Mouse (Mus musculus) spleen, adult 18-20 months (tissue): ENCODE measurements around the gene Fndc3a.

Source experiments
- DNase-seq, 2 experiments: peaks; one replicate each; pipeline ENCODE4 v3.0.0; 2022; ENCODE audit warnings: mixed read lengths in 2 of 2

The Fndc3a gene

DNA sequence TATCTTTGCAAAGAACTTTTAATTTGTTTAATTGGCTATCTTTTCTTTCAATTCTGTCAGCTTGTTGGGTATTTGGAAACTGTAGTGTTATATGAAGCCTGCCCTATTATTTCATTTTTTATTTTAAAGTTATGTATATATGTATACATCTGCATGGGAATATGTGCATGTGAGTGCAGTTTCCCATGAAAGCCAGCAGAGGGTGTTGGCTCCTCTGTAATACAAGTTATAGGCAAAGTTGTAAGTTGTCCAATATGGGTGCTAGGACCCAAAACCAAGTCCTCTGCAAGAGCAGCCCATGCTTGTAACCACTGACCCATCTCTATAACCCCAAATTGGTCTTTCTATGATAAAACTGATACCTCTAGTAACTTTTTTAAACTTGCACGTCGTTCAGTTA is 38.8 kb downstream of the Fndc3a start:
- no peak for DNase-seq

DNA sequence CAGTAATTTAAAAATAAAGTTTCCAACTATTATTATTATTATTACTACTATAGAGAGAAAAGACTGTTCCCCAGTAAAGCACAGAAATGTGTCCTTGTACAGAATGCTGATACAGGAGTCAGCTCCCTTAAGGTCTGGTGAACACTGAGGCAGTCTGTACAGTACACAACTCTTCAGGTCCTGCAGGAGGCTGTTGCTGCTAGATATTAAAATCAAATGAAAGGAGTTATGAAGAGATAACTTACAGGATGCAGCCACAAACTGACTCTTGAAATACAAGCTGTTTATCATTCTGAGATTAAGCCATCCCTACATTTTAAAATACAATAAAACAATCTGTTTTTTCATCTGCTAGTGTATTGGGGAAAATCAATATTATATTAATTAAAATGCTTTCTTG is 60.5 kb downstream of the Fndc3a start:
- no peak for DNase-seq

DNA sequence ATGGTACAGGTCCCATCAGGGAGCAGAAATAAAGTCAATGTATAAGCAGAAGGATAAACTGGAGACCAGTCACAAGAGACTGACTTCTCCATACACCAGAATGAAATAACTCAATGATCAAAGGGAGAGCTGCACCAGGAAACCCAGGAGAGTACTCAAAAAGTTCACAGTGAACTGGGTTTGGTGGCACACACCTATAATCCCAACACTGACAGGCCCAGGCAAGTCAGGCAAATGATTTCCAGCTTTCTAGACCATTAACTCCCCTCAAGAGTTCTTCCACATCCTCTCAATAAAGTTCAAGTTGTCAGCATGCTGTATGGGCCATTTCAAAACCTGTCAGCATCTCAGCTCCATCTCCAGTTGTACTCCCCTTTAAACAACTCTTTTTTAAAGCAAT is 64.3 kb downstream of the Fndc3a start:
- DNase-seq = no peak

DNA sequence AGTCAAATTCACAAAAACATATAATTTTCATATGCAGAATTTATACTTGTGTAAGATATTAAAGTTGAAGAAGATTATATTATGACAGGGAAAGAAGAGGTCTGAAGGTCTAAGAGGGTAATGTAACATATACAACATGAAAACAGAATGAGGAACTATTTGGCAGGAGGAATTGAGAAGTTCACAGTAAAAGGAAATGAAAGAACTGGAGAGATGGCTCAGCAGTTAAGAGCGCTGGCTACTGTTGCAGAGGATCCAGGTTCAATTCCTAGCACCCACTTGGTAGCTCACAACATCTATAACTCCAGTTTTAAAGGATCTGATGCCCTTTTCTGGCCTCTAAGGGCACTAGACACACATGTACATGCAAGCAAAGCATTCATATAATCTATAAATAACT is 65.2 kb downstream of the Fndc3a start:
- DNase-seq = no peak

DNA sequence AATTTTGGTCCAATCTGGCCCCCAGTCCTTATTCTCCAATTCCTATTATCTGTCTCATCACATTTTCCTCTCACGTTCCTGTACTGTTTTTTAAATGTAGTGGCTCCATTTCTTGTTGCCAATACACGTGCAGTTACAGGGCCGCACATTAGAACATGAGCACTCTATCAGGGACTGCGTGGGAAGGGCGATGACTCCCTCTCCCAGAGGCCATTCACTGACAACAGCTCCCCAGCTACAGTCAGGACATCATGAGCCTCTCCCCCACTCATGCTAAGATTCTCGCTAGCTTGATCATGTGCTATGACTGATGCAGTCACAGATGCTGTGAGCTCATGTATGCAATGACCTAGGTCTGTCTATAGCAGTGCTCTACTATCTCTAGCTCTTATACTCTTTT is 71.3 kb downstream of the Fndc3a start:
- no peak for DNase-seq

DNA sequence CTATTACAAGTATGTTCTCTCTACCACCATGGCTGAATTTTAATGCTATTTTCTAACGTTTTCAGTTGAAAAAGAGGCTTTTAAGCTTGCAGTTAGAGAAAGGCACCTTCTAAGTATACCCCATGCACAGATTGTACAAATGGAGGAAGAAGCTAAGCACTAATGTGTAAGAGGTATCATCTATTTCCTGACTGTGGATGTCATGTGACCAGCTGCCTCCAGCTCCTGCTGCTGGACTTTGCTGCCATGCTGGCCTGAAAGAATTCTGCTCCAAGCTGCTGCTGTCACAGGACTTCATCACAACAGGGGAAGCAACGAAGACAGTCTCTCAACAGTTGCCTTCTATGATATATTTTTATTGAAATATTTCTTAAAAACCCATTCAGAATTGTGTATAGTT is 76.2 kb downstream of the Fndc3a start:
- DNase-seq = no peak

DNA sequence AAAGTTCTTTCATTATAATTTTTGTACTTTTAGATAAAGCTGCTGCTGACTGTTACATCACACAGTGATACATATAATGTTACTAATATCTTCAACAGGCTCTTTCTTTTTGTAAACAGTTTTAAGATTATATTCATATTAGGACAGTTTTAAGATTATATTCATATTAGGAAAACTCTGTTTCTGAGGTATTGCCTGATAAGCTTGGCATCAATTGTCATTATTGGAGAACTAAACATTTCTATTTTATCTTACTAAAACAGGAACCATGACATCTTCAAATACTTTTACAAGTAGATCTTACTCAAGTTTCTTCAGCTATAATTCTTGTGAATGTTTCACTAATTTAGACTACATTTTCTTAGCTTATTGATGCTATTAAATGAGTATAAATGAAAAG is 84.4 kb downstream of the Fndc3a start:
- no peak for DNase-seq

DNA sequence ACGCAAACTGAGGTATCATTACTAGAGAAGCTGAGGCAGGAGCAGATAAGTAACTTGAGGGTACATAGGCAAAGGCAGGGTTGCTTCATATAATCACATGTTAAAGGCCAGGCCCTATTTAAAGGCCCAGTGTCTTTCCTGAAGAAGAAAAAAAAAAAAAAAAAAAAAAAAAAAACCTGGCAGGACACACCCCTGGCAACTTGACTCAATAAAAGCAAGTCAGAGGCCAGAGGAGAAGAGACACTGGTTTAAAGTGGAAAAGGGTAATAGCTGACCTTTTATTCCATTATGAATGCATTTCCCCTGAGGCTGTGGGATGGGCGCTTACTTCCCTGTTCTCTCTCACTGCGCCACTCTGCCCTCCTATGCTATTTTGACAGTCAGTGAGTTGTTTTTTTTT is 105.7 kb downstream of the Fndc3a start:
- DNase-seq = no peak

DNA sequence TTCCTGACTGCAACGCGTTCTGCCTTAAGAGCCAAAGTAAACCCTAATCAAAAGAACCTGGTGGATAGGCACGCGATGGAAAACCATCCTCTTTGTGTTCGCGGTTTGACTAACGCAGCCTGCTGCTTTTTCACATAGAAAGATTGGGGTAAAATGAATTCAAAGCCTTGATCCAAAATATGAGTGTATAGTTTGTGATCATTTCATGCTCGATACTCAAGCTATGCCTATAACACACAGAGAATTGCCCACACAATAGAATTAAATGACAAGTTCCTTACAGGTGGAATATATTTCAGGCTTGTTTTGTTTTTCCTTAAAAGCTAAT is 106.6 kb downstream of the Fndc3a start:
- no peak for DNase-seq

DNA sequence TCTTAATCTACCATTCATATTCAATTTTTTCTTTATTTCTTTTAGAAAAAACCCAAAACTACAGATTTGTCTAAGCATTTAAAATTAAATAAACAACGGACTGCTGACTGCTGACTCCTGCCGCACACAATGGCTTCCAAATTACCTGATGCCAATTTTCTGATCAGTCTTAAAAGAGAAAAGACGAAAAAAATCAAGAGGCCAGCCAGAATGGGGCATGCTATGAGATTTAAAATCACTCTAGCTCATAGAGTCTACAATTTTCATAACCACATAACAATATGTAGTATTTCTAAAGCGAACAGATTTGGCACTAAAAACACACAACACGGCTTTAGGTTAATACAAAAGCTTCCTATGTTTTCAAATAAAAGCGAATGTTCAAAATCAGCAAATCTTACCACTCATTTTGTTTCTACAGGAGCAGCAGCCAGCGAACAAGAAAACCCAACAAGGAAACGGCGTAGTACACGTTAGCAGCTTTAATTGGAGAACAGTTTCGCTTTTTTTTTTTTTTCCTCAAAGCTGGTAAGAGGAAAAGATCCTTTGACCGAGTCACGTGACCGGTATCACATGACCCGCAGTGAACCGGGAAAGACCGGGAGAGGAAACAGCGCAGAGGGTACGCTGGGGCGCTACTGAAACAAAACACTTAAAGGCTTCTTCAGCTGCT is 107.1 kb downstream of the Fndc3a start:
- DNase-seq = peak; percentile 71 to 75

DNA sequence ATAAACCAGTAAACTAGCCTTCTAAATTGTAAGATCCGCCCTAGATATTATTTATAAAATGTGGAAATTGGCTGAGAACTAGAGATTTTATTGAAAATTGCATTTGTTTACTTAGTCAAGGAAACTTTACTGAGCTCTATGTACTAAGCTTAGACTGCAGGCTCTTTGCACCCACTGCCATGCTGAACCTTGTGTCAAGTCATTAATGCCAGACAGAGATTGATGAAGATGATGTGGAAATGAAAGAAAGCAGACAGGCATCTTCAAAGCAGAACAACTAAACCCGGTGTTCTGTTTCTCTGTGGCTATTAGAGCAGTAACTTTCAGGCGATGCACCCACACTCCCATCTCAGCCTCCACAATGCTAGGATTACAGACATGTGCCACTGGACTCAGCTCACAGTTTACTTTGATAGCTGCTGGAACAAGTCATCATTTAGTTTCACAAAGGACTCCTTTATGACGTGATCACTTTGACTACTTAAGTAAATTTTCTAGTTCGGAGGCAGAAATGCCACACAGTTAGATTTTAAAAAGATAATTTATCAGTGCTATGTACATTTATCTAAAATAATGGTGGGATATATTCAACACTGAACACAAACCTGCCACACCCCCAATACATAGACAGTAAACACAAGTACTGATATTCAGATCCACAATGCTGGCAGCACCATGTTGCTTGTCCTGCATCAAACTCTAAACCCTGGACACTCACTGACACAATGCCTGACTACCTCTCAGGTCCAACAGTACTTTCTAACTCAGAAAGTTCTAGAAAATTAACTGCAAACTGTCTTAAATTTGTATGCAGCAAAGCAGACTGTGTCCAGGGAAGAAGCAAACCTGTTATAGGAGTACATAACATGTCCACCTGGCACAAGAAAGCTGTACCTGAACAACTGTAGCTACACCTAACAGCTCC is 108.2 kb downstream of the Fndc3a start:
- DNase-seq = no peak

DNA sequence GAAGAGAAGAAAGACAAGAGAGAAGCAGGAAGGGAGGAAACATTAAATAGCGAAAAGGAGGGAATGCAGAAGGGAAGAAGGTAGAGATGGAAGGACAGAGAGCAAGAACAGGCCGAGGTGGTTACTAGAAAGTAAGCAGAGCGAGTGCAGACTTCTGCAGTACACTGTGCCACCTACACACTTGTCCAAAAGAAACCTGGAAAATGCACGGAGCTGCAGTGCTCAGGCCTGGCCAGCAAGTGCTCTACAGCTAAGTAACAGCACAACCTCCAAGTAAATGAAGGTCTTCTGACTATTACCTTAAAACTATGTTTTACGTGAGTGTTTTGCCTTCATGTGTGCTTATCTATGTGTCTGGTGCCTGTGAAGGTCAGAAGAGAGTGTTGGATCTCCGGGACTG is 109.4 kb downstream of the Fndc3a start:
- no peak for DNase-seq

DNA sequence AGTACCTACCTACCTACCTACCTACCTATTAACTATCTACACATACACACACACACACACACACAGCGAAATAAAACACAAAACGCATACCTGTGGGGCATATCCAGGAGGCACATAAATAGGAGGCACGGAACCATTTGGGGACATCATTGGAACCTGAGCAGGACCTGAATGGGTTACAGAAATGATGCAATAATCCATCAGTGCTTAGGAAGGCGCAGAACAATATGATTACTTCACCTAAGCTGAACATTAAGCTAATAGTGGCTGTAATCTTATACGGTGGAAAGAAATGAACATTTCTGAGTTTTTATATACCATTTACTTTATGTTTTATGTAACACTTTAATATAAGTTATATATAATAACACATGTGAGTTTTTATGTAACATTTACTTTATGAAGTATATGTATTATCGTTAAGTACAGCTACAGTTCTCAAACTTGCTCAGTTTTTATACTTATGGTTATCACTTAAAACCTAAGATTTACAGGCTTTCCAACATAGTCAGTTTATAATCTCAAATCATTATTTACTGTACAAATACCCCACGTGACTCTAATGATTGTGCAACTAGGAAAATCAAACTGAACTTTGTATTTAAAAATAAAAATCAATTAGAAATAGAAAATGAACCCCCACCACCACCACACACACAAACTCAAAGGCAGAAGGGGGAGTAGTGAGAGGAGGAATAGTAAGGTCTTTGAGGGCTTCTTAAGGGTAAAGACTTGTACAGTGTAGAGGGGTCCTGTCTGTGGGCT is 110.6 kb downstream of the Fndc3a start:
- DNase-seq = no peak

DNA sequence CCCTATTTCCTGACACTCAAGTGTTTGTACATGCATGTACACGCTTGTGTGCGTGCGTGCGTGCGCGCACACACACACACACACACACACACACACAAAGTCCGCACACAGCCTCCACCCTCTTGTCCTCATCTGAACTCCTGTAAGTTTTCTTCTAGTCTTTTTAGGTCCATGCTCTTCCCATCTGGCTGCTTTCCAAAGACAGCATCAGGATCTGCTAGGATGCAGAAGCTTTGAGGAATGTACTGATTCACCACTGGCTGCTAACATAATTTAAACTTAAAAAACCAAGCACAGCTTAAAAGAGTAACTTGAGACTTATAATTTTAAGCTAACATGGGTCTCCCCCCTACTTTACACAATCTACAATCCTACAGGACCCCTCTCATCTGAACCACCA is 115.6 kb downstream of the Fndc3a start:
- no peak for DNase-seq

DNA sequence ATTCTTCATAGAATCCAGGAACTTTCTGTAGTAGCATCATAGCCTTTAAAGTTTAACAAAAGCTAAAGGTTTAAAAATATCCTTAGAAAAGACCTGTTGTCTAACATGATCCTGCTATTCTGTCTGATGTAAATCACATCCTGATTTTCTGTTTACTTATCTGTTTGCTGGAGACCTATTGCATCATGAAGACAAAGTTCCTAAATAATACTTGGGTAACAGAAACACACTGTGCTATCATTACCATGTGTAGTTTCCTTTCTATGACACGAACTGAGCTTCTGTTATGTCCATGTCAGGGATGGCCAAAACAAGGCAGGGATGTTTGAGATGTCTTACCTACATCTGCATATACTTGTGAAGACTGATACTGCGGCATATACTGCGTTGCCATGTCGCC is 120.4 kb downstream of the Fndc3a start:
- no peak for DNase-seq

DNA sequence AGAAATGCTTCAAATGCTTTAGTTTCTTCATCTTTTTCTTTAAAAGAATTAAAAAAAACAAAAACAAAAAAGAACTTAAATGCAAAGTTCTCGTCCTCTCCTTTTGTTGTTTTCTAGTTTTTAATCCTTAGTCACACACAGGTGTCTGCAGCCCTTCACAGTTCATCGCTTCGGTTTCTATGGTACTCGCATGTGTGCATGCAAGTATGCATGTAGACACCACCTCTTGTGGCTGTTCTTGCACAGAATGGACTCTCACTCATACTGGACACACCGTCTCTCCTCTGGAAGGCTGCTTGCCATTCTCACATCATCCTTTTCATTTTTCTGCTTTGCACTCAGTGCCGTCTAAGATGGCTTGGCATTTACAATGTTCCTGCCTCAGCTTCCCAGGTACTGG is 126.8 kb downstream of the Fndc3a start:
- no peak for DNase-seq

DNA sequence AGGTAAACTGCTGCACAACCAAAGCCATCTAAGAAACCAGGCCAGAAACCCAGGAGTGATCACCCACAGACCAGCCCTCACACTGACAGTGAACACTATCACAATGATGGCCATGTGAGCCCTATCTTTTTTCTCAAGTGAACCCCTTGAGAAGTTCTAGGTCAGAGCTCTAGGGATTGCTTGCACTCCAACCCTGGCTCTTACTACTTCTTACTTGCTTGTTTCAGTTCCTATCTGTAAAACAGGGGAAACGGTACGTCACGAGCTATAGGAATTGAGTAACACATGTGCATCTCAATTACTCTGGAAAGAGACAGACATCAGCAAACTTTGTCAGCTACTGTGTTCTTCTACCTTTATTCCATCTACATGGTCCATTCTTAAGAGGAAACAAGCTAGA is 128.8 kb downstream of the Fndc3a start:
- DNase-seq = no peak

DNA sequence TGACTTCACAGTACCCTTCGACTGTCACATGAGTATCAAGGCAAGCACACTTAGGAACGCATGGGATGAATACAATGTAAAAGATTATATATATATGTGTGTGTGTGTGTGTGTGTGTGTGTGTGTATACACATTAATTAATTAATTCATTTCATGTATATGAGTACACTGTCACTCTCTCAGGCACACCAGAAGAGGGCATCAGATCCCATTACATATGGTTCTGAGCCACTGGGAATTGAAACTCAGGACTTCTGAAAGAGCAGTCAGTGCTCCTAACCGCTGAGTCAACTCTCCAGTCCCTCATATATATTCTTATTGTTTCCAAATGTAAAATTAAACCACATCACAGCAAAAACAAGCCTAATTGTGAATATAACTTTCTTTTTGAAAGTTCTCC is 133.5 kb downstream of the Fndc3a start:
- no peak for DNase-seq

DNA sequence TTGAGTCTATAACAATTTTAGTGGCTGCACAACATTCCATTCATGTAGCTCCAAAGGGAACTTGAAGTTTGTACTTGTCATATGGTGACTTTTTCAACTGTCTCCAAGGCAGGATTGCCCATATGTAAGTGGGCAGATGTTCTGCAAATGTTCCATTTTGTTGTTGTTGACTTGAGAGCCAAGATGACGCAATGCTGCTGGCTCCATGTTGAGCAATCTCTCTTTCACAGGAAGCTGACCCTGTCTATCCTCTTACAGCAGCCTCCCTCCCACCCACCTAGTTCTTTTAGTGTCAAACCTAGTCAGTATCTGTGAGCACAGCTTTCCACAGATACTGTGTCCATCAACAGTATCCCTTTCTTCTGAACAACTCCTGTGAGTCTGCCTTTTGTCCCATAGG is 145.9 kb downstream of the Fndc3a start:
- no peak for DNase-seq

DNA sequence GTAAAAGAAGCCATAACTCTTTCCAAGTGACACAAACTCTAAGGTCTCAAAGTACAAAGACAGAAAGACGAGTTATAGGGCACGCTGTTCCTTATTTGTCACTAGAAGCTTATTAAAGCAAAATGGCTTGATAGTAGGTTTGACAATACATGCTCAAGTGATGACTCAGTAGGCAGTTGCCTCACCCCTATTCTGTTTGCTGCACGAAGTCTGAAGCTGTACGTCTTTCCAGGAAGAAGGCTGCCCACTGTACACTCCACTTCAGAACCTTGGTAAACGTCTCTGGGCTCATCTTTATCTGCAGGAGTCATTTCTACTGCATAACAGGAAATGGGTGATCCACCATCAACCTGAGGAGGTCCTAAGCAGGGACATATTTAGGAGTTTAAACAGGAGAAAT is 151.0 kb downstream of the Fndc3a start:
- DNase-seq = no peak

DNA sequence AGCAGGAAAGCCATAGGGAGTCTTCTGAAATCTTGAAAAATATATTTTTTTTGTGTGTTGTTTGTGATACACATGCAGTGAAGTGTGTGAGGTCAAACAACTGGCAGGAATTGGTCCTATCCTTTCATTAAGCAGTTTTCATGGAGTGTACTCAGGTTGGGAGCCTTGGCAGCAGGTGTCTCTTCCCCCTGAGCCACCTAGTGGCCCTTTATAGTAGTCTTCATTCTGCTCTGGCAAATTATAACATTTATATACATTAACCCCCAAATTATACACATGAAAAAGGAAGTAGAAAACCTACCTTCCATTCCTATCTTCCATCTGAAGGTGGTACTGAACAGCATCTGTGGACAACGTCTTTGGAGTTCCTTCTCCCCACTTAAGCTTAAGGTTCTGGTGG is 154.0 kb downstream of the Fndc3a start:
- no peak for DNase-seq

DNA sequence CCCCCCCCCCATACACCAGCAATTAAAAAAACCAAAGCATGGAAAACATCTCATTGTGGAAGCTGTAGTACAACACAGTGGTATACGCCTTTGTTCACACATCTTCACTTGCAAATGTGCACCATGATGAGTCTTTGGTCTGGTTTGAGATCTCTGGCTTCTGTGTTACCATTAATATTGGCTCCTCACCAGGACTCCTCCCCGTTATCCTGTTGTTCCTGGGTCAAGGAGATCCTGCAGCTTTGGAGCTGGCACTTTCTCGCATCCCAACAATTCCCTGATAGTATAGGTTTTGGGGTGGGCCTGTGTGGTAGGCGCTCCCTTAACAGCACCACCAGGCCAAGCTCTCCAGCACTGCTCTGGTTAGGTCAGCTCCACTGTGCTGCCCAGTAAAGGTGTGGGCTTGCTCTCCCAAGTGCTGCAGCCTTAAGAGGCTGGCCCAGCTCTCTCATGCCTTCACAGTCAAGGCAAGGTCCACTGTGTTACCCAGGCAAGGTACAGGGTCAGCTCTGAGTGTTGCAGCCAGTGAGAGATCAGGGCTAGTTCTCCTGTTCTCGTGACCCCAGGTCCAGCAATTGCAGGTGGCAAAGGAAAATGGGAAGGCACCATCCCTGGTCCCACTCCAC is 173.3 kb downstream of the Fndc3a start:
- no peak for DNase-seq

DNA sequence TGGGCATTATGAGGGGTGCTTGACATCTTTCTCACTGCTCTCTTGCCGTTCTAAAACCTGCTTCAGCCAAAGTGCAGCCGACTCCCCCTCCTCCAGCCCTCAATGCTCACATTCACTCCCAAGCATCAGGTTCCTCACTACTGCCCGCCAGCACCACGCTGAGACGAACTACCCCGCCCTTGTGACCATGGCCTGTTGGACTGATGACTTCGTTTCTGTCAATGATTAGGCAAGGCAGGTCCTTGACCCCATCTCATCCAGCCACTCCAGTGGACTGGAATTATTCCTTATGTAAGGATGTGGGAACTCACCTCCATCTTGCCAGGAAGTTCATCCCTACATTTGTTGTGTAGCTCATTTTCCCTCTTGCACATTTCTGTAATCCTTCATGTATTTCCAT is 175.9 kb downstream of the Fndc3a start:
- DNase-seq = no peak
